Mouse (Mus musculus) MN1 (cell line): ENCODE results near the gene Arhgef33.
A peak's percentile ranks its signal among the peaks of the same experiment; 100 is the strongest.
"Not testable (repeated sequence)": the region's sequence is repeated elsewhere in the genome, so short reads cannot be mapped to it uniquely, and the experiment has no call there.

Experiments used
- DNase-seq: peaks from one replicate; pipeline ENCODE4 v3.0.0-alpha.2; 2016; ENCODE audit warnings: low spot score

The Arhgef33 gene

DNA sequence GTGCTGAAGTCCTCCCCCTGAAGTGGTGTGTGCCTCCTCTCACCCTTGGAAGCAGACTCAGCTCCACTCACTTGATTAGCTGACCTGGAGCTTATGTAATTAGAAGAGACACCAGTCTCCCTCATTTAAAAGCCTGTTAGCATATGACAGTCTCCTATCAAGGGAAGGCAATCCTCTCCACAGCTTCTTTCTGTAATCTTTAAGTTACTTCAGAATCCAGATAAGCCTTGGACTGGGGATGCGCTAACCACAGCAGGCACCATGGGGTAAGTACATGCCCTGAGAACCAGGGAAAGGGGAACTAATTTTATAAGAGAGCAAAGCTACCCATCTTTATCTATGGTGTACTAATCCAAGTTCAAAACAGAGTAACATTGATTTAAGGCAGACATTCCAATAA is at the start of gene Arhgef33:
Gene Arhgef33, plus strand, starts transcription at position 157 of the 400 bp plus-strand sequence.
- no peak for DNase-seq

DNA sequence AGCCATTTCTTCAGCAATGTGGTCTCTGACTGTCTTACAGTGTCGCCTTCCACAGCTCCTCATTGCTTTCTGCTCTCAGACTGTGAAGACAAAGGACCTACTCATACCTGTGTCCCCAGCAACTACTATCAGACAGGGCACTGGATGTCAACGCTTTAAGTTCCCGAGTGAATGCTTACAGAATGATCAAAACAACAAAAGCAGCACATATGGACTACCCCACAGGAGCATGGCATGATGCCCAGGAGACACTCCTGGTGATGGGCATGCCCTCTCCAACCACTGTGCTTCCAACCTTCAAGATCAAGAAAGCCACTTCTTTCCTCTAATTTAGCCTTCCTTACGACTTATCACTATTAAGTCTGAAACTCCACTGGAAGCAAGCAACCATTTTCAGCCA is 40.1 kb upstream of the Arhgef33 start:
- no peak for DNase-seq

DNA sequence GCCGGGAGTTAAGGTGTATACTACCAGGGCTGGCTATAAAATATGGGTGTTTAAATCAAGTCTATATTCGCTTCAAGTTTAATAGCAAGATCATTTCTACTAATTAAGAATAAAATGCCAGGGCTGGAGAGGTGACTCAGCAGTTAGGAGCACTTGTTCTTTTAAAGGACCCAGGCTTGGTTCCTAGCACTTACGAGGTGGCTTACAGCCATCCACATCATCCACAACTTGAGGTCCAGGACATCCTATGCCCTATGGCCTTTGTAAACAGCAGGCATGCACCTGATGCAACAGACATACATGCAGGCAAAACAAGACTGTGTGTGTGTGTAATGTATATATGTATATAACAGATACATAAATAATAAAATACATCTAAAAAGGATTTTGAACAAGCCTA is 39.1 kb upstream of the Arhgef33 start:
- DNase-seq: no peak

DNA sequence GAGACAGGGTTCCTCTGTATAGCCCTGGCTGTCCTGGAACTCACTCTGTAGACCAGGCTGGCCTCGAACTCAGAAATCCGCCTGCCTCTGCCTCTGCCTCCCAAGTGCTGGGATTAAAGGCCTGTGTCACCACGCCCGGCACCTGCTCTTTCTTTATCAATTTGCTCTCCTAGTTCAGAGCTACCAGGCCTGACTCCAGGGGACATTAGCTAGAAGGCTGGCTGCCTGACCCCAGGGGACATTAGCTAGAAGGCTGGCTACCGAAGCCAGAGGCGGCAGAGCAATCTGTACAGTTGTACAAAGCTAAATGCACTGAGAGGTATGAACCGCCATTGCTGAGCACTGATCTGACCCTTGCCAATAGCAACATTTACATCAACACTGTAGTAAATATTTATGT is 36.6 kb upstream of the Arhgef33 start:
- DNase-seq: not testable (repeated sequence)

DNA sequence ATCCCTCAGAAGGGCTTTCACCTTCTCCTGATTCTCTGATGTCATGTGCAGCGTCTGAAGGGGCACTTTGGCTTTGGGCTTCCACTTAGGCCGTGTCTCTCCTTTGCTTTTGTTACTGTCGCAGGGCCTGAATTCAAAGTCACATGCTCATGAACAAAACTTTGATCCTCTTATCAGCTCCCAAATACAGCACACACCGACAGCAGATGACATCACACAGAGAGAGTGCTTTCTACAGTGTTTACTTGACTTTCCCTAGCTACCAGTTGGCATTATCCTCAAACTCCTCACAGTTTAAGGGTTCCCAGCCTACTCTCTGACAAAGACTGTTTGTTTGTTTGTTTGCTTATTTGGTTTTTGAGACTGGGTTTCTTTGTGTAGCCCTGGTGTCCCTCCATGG is 29.0 kb upstream of the Arhgef33 start:
- DNase-seq: no peak

DNA sequence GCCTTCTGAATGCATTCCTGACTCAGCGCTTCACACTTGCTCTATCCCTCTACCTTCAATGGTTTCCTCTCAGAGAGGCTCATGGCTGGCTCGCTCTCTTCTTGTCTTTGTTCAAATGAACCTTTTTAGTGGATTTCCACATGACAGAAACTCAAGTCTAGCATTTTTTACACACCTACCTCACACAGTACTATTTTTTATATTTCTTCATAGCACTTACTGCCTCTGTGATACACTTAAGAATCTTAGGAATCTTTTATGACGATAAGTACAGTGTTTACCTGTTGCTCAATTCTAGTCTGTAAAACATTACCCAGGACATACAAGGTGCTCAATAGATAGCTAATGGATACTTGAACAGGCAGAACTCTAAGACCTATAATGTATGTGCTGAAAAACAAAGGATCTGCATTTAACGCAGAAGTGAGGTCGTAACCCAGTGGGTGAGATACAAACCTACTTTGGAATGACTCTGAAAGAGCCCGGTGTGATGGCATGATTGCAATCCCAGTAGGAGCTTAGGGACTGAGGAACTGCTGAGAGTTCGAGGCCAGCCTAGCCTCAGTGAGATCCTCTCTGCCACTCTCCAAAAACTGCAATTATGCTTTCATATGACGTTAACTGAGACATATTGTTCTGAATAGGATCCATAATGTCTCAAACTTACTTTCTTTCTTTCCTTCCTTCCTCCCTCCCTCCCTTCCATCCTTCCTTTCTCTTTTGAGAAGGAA is 27.7 kb upstream of the Arhgef33 start:
- DNase-seq: no peak

DNA sequence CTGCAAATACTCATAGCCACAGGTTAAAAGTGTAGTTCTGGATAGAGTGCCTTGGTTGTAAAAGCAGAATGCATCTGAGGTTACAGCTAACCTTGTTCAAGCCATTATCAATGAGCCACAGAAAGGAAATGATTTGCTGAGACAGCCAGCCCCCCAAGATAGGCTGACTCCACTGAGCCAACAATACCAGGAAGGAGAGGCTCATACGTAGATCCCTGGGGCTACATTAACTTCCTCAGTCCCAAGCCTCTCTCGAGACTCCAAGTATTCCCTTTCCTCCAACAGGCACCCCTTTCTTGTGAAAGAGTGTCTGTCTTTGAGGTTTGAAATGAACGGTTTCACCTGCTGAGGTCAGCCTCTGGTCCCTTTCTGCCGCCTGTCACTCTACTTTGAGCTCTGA is 22.8 kb upstream of the Arhgef33 start:
- no peak for DNase-seq

DNA sequence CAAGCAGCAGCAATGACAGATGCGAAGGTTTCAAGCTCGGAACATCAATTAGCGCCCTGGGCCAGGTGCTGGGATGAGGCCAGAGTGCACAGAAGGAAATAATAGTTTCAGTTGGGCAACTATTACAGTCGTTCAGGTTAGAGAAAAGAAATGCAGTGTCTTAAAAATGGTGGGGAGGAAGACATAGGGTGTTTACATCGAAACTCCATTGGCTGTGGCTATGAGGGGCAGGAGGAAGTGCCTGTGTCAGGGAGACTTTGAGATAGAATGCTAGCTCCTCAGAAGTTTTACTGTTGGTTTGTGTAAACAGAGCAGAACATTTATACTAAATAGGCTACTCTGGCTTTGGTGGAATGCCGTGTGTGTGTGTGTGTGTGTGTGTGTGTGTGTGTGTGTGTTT is 19.2 kb upstream of the Arhgef33 start:
- DNase-seq: no peak

DNA sequence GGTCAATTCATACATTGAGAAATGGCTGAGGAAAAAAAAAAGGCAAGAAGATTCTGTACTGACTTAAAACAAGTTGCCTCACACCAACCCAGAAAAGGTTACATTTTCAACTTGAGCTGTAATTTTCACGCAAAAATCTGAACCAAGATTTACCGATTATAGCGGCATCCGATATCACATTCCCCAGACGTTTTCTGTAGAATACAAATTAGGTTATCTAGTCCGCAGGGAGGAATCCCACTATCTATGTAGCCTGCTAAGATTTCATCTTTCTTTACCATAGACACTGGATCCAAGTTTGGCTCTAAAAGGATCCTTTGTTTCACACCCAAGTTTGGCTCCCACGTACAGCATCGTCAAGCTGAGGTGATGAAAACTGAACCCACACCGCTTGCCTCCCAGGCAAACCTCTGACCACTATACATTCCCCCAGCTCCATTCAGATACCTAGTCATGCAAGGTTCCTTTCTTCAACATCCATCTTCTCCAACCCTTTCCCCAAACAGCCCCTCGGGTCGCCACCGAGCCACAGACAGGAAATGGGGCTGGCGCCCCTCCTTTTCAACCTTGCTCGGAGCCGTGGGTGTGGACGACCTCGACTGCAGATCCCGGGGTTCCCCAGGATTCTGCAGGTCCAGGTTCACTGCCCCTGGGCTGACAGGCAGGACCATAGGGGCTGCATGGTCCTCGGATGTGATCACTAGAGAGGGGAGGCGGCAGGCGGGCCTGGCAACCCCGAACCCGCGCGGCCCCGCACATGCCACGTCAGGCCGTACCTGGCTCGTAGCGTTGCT is 17.7 kb upstream of the Arhgef33 start:
- peak; percentile 36 for DNase-seq

DNA sequence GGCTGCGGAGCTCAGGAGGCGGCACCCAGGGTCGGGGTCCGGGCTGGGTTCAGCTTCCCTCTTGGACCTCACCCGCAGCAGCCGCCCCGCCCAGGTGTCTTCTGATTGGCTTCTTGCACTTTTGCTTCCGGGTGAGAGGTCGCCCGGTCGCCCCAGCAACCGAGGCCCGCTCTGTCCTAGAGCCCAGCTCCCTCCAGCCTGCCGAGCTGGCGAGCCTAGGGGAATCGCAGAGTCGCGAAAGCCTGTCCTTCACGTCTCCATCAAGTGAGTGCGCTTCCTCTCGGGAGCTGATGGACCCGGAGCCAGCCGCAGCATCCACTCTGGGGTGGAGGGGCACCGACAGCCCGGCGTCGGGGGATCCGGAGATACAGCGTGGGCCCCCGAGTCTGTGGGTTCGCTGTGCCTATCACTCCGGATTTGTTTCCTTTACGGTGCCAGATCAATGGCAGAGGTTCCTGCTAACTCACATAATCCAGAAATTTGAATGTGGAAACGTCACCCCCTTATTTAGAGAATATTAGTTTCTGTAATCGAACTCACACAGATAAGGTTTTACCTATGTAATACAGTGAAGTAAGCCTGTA is 17.0 kb upstream of the Arhgef33 start, which contains the start of the genes Morn2 and Dhx57:
Gene Morn2, plus strand, starts transcription at position 130 of the 584 bp plus-strand sequence.
Gene Dhx57, minus strand, starts transcription at position 403 of the 584 bp plus-strand sequence.
- peak; percentile 98 for DNase-seq

DNA sequence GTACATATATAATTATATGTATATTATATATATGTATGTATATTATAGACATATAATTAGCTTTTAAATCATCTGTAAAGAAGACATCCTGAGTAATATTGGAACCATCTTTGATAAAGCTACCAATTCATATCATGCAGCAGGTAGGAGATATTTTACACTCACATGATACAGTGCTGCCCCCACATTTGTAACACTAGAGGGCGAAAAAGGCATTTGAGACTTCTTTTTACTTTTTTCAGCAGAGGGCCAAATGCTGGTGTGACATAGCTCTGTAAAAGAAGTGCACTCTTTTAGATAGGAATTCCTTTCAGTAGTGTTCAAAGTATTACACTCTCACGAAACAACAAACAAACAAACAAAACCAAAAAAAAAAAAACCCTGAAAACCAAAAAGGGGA is 16.1 kb upstream of the Arhgef33 start:
- DNase-seq: peak; percentile 81

DNA sequence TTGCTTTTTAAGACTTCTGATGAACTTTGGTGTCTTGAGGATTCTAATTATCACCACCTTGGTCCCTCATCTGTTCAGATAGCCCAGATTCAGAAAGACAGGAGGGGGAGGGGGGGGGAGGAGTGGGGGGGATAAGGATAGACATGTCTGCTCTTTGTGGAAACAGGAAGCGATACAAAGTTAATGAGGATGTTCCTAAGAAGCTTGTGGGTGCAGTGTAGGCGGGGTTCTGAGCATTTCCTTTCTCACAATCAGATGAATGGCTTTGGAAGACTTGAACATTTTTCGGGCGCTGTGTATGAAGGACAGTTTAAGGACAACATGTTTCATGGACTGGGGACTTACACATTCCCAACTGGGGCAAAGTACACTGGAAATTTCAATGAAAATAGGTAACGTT is 11.9 kb upstream of the Arhgef33 start:
- DNase-seq: no peak

DNA sequence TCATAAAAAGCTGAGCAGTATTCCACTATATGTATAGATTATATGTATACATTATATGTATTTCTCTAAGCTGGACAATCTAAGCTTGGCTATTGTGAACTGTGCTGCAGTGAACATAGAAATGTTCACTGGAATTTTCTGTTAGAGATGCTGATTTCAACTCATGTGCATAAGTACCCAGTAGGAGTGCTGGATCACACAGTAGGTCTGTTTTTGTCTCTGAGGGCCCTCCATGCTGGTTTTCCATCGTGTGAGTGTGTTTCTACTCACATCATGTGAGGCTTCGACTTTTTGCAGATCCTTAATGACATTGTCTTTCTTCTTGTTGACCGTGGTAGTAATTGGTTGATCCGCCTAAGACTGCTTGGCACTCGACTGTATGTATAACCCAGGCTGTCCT is 8.4 kb upstream of the Arhgef33 start:
- DNase-seq: no peak

DNA sequence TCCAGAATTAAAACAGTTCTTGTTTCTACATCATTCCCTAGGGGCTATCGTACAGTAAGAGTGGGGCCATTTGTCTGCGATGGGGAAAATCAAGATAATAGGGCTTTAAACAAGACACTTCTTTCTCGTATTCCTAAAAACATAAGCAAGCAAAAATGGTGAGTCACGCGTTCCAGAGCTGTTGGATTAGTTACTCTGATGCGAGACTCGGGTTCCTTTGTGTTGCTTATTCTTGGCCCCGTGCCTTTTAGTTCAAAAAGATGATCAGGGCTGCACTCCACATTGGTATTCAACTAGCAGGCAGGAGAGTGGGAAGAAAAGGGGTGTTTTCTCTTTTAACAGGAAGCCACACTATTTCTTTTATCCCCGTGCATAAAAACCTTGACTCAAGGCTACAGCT is 4.6 kb downstream of the Arhgef33 start:
- peak; percentile 15 for DNase-seq

DNA sequence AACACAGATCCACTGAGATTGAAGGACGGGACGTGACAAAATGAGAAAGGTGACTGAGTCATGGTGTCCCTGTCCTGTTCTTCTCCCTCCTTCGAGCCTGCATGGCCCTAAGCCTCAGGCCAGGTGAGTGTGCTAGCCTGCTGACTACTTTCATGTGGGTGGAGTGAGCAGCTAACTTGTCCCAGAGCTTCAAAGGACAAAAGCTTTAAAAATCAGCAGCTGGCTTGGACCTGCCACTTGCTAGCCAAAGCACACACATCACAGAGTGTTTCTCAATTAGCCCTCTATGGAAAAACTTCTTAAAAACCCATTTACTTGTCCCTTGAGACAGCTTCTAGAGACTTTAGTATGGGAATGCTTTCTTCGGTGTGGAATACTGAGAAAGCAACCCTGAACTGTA is 5.2 kb downstream of the Arhgef33 start:
- no peak for DNase-seq

DNA sequence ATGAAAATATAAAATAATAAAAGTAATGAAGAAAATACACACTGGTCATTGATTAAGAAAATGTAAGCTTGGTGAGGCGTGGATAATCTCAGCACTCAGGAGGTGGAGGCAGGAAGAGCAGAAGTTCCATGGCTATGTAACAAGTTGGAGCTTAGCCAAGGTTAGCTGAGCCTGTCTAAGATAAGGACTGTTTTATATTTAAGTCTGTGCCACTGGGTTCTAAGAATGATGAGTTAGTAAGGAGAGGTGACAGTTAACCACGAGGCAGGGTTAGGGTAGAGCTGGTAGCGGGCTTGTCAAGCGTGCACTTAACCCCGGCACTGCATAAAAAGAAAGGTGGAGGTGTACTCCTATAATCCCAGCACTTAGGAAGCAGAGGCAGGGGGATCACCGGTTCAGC is 15.0 kb downstream of the Arhgef33 start:
- DNase-seq: no peak

DNA sequence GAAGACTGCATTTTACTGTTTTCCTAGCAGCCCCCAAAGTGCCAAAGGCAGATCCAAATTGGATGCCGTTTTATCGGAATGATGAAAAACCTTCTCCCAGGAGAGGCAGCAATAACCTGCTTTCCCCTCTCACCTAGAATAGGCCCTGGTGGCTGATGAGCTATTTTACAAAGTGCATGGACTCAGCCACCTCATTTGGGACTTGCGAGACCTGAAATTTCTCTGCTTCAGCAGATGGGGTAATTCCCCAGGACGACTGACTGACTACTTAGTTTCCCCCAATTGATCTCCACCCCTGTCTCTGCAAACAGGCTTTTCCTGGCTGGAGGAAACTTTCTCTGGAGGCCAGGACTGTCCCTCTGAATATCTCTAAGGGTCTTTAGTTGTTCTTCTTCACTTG is 15.8 kb downstream of the Arhgef33 start:
- DNase-seq: no peak

DNA sequence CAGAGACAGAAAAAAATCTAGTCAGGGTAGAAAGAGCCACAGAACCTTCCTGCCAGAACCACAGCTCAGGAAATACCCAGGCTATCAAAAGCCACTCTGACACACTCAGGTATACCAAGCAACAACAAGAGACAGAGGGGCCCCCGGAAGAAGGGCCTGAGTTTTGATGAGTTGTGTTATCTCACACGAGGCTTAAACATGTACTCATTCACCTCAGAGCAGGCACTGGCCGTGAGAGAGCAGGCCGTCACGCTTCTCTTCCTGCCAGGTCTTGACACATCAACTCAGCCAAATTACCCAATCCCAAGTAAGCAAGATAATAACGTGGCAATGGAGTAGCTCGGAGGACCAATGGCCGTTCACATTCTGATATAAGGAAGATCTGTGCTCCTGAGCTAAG is 16.5 kb downstream of the Arhgef33 start:
- DNase-seq: no peak

DNA sequence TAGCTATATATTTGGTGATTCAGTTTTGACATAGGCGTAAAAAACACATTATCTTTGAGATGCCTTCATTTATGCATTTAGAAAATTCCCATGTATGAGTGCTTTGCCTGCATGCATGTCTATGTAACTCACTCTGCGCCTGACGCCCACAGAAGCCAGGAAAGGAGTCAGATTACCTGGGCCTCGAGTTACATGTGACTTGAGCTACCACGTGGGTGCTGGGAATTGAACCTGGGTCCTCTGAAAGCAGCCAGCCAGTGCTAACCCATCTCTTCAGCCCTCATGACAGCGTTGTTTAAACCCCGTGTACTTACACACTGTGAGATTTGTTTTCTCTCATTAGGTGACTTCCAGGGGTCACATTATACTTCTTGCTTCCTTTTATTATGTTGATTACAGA is 17.3 kb downstream of the Arhgef33 start:
- DNase-seq: no peak

DNA sequence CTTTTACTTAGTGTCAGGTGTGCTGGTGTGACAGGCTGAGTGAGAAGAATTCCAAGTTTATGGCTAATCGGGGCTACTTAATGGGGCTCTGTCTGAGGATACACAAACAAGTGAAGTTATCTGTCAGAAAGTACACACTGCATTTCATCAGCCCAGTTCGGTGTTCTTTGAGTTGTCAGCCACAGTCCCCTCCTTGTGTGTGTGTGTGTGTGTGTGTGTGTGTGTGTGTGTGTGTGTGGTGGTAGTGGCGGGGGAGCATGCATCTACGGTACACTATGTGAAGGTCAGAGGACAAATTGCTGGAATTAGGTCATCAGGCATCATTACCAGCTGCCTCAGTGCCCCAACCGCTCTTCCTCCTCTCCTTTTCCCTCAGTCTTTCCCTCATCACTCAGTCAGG is 18.2 kb downstream of the Arhgef33 start:
- no peak for DNase-seq

DNA sequence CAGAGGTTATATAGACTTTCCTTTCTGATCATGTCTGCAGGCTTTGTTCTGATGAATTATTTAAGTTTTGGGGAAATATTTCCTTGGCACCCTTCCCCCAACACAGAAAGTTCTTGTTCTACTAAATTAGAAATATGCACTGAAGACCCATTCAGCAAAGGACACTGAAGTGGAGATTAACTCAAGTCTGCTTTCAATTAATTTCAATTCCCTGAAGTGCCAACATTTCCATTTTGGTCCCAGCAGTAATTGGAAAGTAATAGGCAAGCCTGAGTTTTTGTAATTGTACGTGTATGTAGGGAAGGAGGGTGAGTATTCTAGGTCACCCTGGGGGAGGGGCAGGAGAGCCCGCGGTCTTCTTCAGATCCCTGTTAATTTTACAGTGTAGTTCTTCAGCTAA is 19.2 kb downstream of the Arhgef33 start:
- DNase-seq: no peak

DNA sequence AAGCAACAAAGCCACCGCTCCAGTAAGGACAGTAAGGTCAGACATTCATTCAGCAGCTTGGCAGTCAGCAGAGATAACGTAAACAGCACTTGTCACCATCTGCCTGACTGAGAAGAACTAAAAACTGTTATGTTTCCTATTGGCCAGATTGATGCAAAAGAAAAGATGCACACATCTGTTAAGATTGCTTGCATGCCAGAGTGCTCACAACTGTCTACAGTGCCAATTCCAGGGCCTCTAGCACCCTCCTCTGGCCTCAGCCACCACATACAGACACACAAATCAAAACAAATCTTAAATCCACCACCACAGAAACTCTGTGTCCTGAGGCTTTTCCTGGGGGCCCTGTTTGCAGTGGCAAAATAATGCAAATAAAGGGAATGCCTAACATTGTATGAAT is 25.2 kb downstream of the Arhgef33 start:
- DNase-seq: peak; percentile 27

DNA sequence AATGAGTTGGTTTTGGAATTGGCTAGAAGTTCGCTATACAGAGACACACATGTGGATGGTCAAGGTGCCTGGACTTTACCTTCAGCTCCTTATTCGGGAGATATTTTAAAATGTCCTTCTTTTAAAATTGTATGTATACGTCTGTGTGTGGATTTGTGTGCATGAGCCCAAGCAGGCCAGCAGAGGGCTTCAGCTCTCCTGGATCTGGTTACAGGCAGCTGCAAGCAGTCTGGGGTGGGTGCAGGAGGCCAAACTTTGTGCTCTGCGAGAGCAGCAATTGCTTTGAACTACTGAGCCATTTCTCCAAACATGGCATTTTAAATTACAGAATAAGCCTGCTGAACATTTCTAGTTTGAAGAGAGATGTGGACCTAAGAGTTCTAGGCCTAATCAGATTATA is 38.1 kb downstream of the Arhgef33 start:
- no peak for DNase-seq
